Mouse (Mus musculus) lung, postnatal 0 days (tissue): ENCODE results near the gene Sigirr. TPM values are rescaled to one million over a fixed set of nuclear protein-coding genes. Genes with fewer than 3 reads are reported as not detected.

Experiments
- ATAC-seq: fragments of 200-750 bp; cut with Nextera tagmentation; 2 replicates; pipeline ENCODE4 v1.8.0; 2017; ENCODE audit warnings: moderate library complexity
- DNase-seq: peaks from one replicate; pipeline ENCODE4 v3.0.0-alpha.2; 2016; ENCODE audit warnings: low spot score
- H3K27ac ChIP-seq: fragments of 300-500 bp; sonication (generic); 2 replicates; pipeline ENCODE4 v1.5.1; 2014; ENCODE audit warnings: antibody characterized with exemption, mild to moderate bottlenecking, low read length, mixed read lengths
- H3K27me3 ChIP-seq: fragments of 300-500 bp; sonication (generic); replicated peaks from 2 replicates; pipeline ENCODE4 v1.6.1; 2014; ENCODE audit warnings: low read length, mixed read lengths; ENCODE audit not compliant: insufficient read depth
- H3K36me3 ChIP-seq: fragments of 300-500 bp; sonication (generic); 2 replicates; pipeline ENCODE4 v1.6.1; 2014; ENCODE audit warnings: low read length, mixed read lengths; ENCODE audit not compliant: insufficient read depth
- H3K4me1 ChIP-seq: fragments of 300-500 bp; sonication (generic); 2 replicates; pipeline ENCODE4 v1.6.1; 2014; ENCODE audit warnings: antibody characterized with exemption, low read depth, low read length, mixed read lengths; ENCODE audit not compliant: insufficient read depth
- H3K4me2 ChIP-seq: fragments of 300-500 bp; sonication (generic); replicated peaks from 2 replicates; pipeline ENCODE4 v1.6.1; 2014; ENCODE audit warnings: low read depth, mild to moderate bottlenecking, low read length, moderate library complexity, mixed read lengths
- H3K4me3 ChIP-seq: fragments of 300-500 bp; sonication (generic); 2 replicates; pipeline ENCODE4 v1.5.1; 2014; ENCODE audit warnings: low read depth, low read length
- H3K9ac ChIP-seq: fragments of 300-500 bp; sonication (generic); replicated peaks from 2 replicates; pipeline ENCODE4 v1.6.1; 2014; ENCODE audit warnings: low read depth, mild to moderate bottlenecking
- H3K9me3 ChIP-seq: fragments of 300-500 bp; sonication (generic); 2 replicates; pipeline ENCODE4 v1.6.1; 2016; ENCODE audit warnings: low read length, mixed read lengths
- CTCF ChIP-seq: IDR thresholded peaks from 2 replicates; pipeline ENCODE4 v1.5.1; 2016; ENCODE audit warnings: antibody characterized with exemption, mild to moderate bottlenecking
- EP300 ChIP-seq: IDR thresholded peaks from 2 replicates; pipeline ENCODE4 v1.6.1; 2016; ENCODE audit warnings: antibody characterized with exemption, mild to moderate bottlenecking, control low read depth
- WGBS: fragments of 180-500 bp; shearing (Covaris S2); extraction: QIAGEN DNeasy Blood & Tissue Kit; methylation state at CpG from one replicate; pipeline ENCODE4 v1.1.7; 2014; 5-methylcytosine and 5-hydroxymethylcytosine counted together
- polyA plus RNA-seq: library from polyadenylated mRNA; unstranded; fragments of >200 nt; fragmentation: Nextera tagmentation; extraction: Ambion mirVana; gene quantifications from 2 replicates; pipeline ENCODE4 v1.2.1, GENCODE M21; 2015

Sigirr gene
- polyA plus RNA-seq, 1 experiment from 2014 or later: 27.1 TPM

GRCm38 (mm10) chr7:141115874-141116273 is 15.5 kb upstream of the Sigirr start:
- Histone ChIP-seq H3K27ac (no peak overlapping the region), H3K4me2 (no peak overlapping the region), H3K9ac (no peak overlapping the region), H3K36me3 (no peaks in the 10 kb centered on the region), H3K9me3 (no peaks in the 10 kb centered on the region), H3K4me1 (no peaks in the 10 kb centered on the region), H3K4me3 (no peak overlapping the region), H3K27me3 (no peaks in the 10 kb centered on the region)
- DNase-seq: no peak
- TF ChIP-seq CTCF (no peak), EP300 (no peak)
- ATAC-seq: no peak
- WGBS: 80% methylated on average over 9 of the region's 9 CpGs

- ATAC-seq: no peak
- WGBS: 51% methylated on average over 3 of the region's 3 CpGs
- H3K4me3 ChIP-seq: no peak overlapping the region
These were observed 2.8 kb upstream of the Sigirr start for GRCm38 (mm10) chr7:141103161-141103560.

GRCm38 (mm10) chr7:141097177-141097576 is 3.2 kb downstream of the Sigirr start:
- DNase-seq (no peak), ATAC-seq (no peak)
- H3K4me2 ChIP-seq: no peak overlapping the region
- no peak overlapping the region for H3K9ac ChIP-seq
- H3K36me3 ChIP-seq: no peaks in the 10 kb centered on the region
- peaks cover 2% of the 10 kb centered on the region; the same call in 1 of the 2 replicates for H3K4me1 ChIP-seq
- no peak overlapping the region for H3K4me3 ChIP-seq
- no peaks in the 10 kb centered on the region for H3K9me3 ChIP-seq
- no peak for TF ChIP-seq CTCF
- no peak for TF ChIP-seq EP300
- no peak overlapping the region for H3K27ac ChIP-seq
- no peaks in the 10 kb centered on the region for H3K27me3 ChIP-seq
- 77% methylated on average over 5 of the region's 5 CpGs for WGBS

More at GRCm38 (mm10) chr7:141103161-141103560, 2.8 kb upstream of the Sigirr start:
- Histone ChIP-seq H3K9ac (no peak overlapping the region), H3K4me2 (no peak overlapping the region), H3K27ac (no peak overlapping the region), H3K9me3 (no peaks in the 10 kb centered on the region), H3K4me1 (no peaks in the 10 kb centered on the region), H3K36me3 (no peaks in the 10 kb centered on the region), H3K27me3 (no peaks in the 10 kb centered on the region)
- no peak for DNase-seq
- TF ChIP-seq EP300: no peak
- no peak for TF ChIP-seq CTCF

GRCm38 (mm10) chr7:141096649-141097056 is 3.7 kb downstream of the Sigirr start:
- Histone ChIP-seq H3K4me3 (no peak overlapping the region), H3K9ac (no peak overlapping the region), H3K27me3 (no peaks in the 10 kb centered on the region), H3K36me3 (no peaks in the 10 kb centered on the region), H3K4me2 (peak overlapping the region; percentile 34), H3K27ac (no peak overlapping the region), H3K4me1 (peaks cover 2% of the 10 kb centered on the region; the same call in 1 of the 2 replicates), H3K9me3 (no peaks in the 10 kb centered on the region)
- peak; percentile 46 for TF ChIP-seq CTCF
- peak; percentile 67 for TF ChIP-seq EP300
- ATAC-seq (peak; percentile 74), DNase-seq (peak; percentile 78)
- 48% methylated on average over 6 of the region's 6 CpGs for WGBS

GRCm38 (mm10) chr7:141096021-141096420 is 4.4 kb downstream of the Sigirr start:
- no peak overlapping the region for H3K4me3 ChIP-seq
- H3K4me2 ChIP-seq: peak overlapping the region; percentile 34
- WGBS: 71% methylated on average over 6 of the region's 6 CpGs
- no peak for ATAC-seq
- DNase-seq: no peak
- no peak overlapping the region for H3K9ac ChIP-seq
- H3K9me3 ChIP-seq: no peaks in the 10 kb centered on the region
- peaks cover 2% of the 10 kb centered on the region; the same call in 1 of the 2 replicates for H3K4me1 ChIP-seq
- no peaks in the 10 kb centered on the region for H3K36me3 ChIP-seq
- no peak overlapping the region for H3K27ac ChIP-seq
- TF ChIP-seq CTCF: no peak
- TF ChIP-seq EP300: no peak
- H3K27me3 ChIP-seq: no peaks in the 10 kb centered on the region

- ATAC-seq: no peak
- no peaks in the 10 kb centered on the region for H3K9me3 ChIP-seq
- no peaks in the 10 kb centered on the region for H3K27me3 ChIP-seq
- H3K27ac ChIP-seq: no peak overlapping the region
- no peaks in the 10 kb centered on the region for H3K36me3 ChIP-seq
- no peak for DNase-seq
- H3K9ac ChIP-seq: no peak overlapping the region
- H3K4me1 ChIP-seq: peaks cover 2% of the 10 kb centered on the region; the same call in 1 of the 2 replicates
- no peak overlapping the region for H3K4me3 ChIP-seq
- TF ChIP-seq CTCF (no peak), EP300 (no peak)
- no peak overlapping the region for H3K4me2 ChIP-seq
- 61% methylated on average over 15 of the region's 15 CpGs for WGBS
These were observed 5.7 kb downstream of the Sigirr start for GRCm38 (mm10) chr7:141094487-141095205.
